Comparison of ENCODE assay signal across 32 mouse cellular contexts in genomic region chr12:56470932-56471500, GRCm38 (mm10).
DNase-seq lines count a peak whose midpoint lies in the region; ATAC-seq and TF ChIP-seq lines count a peak whose summit lies in the region.
"Had no signal": no experiment of that assay in that cellular context is flagged by ENCODE, and none has a peak within 500 bp of the region (broad histone marks: within the 10 kb centered on the region; RNA-seq: fewer than 3 reads in every experiment).

No protein-coding gene starts in this region.

- ATAC-seq in midbrain, embryonic 14.5 days (ENCODE audit: low FRiP score, low TSS enrichment), result no peak
- ATAC-seq in midbrain, embryonic 13.5 days, result no peak
- ATAC-seq in forebrain, embryonic 14.5 days, result peak; percentile 87
- ATAC-seq in forebrain, postnatal 0 days, result peak; percentile 69; the same call in 1 of the 2 replicates
- no peak for ATAC-seq in liver, embryonic 12.5 days
- ATAC-seq: hindbrain, embryonic 16.5 days; intestine, embryonic 15.5 days; Patski had no signal

- H3K4me3 ChIP-seq in midbrain, embryonic 14.5 days (replicated peaks; ENCODE audit: low read depth, low read length), result no peak overlapping the region
- no peak overlapping the region for H3K4me3 ChIP-seq in midbrain, embryonic 13.5 days (replicated peaks)
- H3K4me3 ChIP-seq in forebrain, embryonic 14.5 days (ENCODE audit: low read depth, low read length), result no peak overlapping the region
- no peak overlapping the region for H3K4me3 ChIP-seq in forebrain, postnatal 0 days (ENCODE audit: low read depth, low read length)
- no peak overlapping the region for H3K4me3 ChIP-seq in liver, embryonic 12.5 days
- H3K4me3 ChIP-seq: embryonic facial prominence, embryonic 10.5 days; embryonic facial prominence, embryonic 13.5 days; erythroblast, embryonic 14.5 days; gastrocnemius, adult 2 months; heart, embryonic 12.5 days; heart, embryonic 15.5 days; hindbrain, embryonic 10.5 days; hindbrain, embryonic 13.5 days; intestine, embryonic 15.5 days had no signal

- H3K4me1 ChIP-seq in midbrain, embryonic 14.5 days (ENCODE audit: control insufficient read depth, insufficient read depth, low read length), result no peaks in the 10 kb centered on the region
- H3K4me1 ChIP-seq in midbrain, embryonic 13.5 days (replicated peaks), result peaks cover 3% of the 10 kb centered on the region; the same call in 1 of the 2 replicates
- H3K4me1 ChIP-seq in forebrain, embryonic 14.5 days (ENCODE audit: control insufficient read depth, insufficient read depth, low read length), result no peaks in the 10 kb centered on the region
- H3K4me1 ChIP-seq in forebrain, postnatal 0 days (ENCODE audit: insufficient read depth), result no peaks in the 10 kb centered on the region
- H3K4me1 ChIP-seq in liver, embryonic 12.5 days, result no peaks in the 10 kb centered on the region
- H3K4me1 ChIP-seq: embryonic facial prominence, embryonic 13.5 days; heart, embryonic 12.5 days; heart, embryonic 15.5 days; hindbrain, embryonic 13.5 days; intestine, embryonic 15.5 days had no signal

- H3K27ac ChIP-seq in midbrain, embryonic 14.5 days (replicated peaks; ENCODE audit: low read depth, low read length), result no peak overlapping the region
- no peak overlapping the region for H3K27ac ChIP-seq in midbrain, embryonic 13.5 days
- no peak overlapping the region for H3K27ac ChIP-seq in forebrain, embryonic 14.5 days (ENCODE audit: low read depth, low read length)
- no peak overlapping the region for H3K27ac ChIP-seq in forebrain, postnatal 0 days (ENCODE audit: low read depth, low read length)
- no peak overlapping the region for H3K27ac ChIP-seq in liver, embryonic 12.5 days
- H3K27ac ChIP-seq: embryonic facial prominence, embryonic 10.5 days; embryonic facial prominence, embryonic 13.5 days; gastrocnemius, adult 2 months; heart, embryonic 15.5 days; hindbrain, embryonic 10.5 days; hindbrain, embryonic 13.5 days; intestine, embryonic 15.5 days had no signal

- TF ChIP-seq POLR2A in brain, embryonic 14.5 days (IDR thresholded peaks at IDR 0.05; ENCODE audit: borderline replicate concordance, extremely low read depth, insufficient read depth, insufficient read length, poor library complexity, severe bottlenecking), result no peak

- TF ChIP-seq CTCF in brain, embryonic 14.5 days (IDR thresholded peaks at IDR 0.05; ENCODE audit: borderline replicate concordance, extremely low read depth, insufficient read depth, insufficient read length), result no peak
- no peak for TF ChIP-seq CTCF in forebrain, postnatal 0 days (IDR thresholded peaks at IDR 0.05; ENCODE audit: low read depth)

- no peaks in the 10 kb centered on the region for H3K9me3 ChIP-seq in midbrain, embryonic 14.5 days (ENCODE audit: control insufficient read depth, low read length)
- no peaks in the 10 kb centered on the region for H3K9me3 ChIP-seq in midbrain, embryonic 13.5 days
- no peaks in the 10 kb centered on the region for H3K9me3 ChIP-seq in forebrain, embryonic 14.5 days (replicated peaks; ENCODE audit: control insufficient read depth, low read length)
- H3K9me3 ChIP-seq in forebrain, postnatal 0 days (ENCODE audit: low read length), result no peaks in the 10 kb centered on the region
- H3K9me3 ChIP-seq in liver, embryonic 12.5 days (replicated peaks), result no peaks in the 10 kb centered on the region
- H3K9me3 ChIP-seq: embryonic facial prominence, embryonic 10.5 days; embryonic facial prominence, embryonic 13.5 days; G1E; heart, embryonic 12.5 days; heart, embryonic 15.5 days; hindbrain, embryonic 10.5 days; hindbrain, embryonic 13.5 days; intestine, embryonic 15.5 days had no signal

- no peaks in the 10 kb centered on the region for H3K36me3 ChIP-seq in midbrain, embryonic 14.5 days (ENCODE audit: control insufficient read depth, insufficient read depth, low read length)
- no peaks in the 10 kb centered on the region for H3K36me3 ChIP-seq in midbrain, embryonic 13.5 days
- H3K36me3 ChIP-seq in forebrain, embryonic 14.5 days (ENCODE audit: control insufficient read depth, insufficient read depth, low read length), result no peaks in the 10 kb centered on the region
- H3K36me3 ChIP-seq in forebrain, postnatal 0 days (ENCODE audit: insufficient read depth), result no peaks in the 10 kb centered on the region
- no peaks in the 10 kb centered on the region for H3K36me3 ChIP-seq in liver, embryonic 12.5 days
- H3K36me3 ChIP-seq: embryonic facial prominence, embryonic 10.5 days; embryonic facial prominence, embryonic 13.5 days; G1E; heart, embryonic 12.5 days; heart, embryonic 15.5 days; hindbrain, embryonic 10.5 days; hindbrain, embryonic 13.5 days; intestine, embryonic 15.5 days had no signal

- 63% methylated on average over 10 of the region's 10 CpGs for WGBS in midbrain, embryonic 14.5 days
- WGBS in midbrain, embryonic 13.5 days, result 54% methylated on average over 10 of the region's 10 CpGs
- WGBS in forebrain, embryonic 14.5 days, result 34% methylated on average over 10 of the region's 10 CpGs
- WGBS in forebrain, postnatal 0 days, result 27% methylated on average over 10 of the region's 10 CpGs
- 69% methylated on average over 10 of the region's 10 CpGs for WGBS in liver, embryonic 12.5 days (ENCODE audit: insufficient replicate concordance)

- peak; percentile 14 for DNase-seq in midbrain, embryonic 14.5 days
- DNase-seq in brain, embryonic 14.5 days (ENCODE audit: low read depth), result peak; percentile 87
- DNase-seq in forebrain, embryonic 14.5 days (ENCODE audit: low spot score), result peak; percentile 80
- DNase-seq in forebrain, postnatal 0 days, result peak; percentile 37
- DNase-seq in urinary bladder, adult 2 months (ENCODE audit: low spot score), result no peak
- DNase-seq: adrenal gland, postnatal 10 days; adrenal gland, postnatal 36 days; B cell, adult 2 months; cerebellum, adult 11-12 months; cerebellum, adult 8-10 months; cerebellum, postnatal 10 days; cerebellum, postnatal 36 days; embryo, embryonic 11 days; gastrocnemius, adult 2 months; gastrocnemius, postnatal 14 days; heart, adult 18-20 months; heart, postnatal 10 days; heart, postnatal 36 days had no signal

- no peak overlapping the region for H3K4me2 ChIP-seq in midbrain, embryonic 14.5 days (ENCODE audit: low read length)
- no peak overlapping the region for H3K4me2 ChIP-seq in midbrain, embryonic 13.5 days (replicated peaks)
- no peak overlapping the region for H3K4me2 ChIP-seq in forebrain, embryonic 14.5 days (ENCODE audit: low read length)
- H3K4me2 ChIP-seq in forebrain, postnatal 0 days (ENCODE audit: low read depth), result no peak overlapping the region
- H3K4me2 ChIP-seq in liver, embryonic 12.5 days, result no peak overlapping the region
- H3K4me2 ChIP-seq: embryonic facial prominence, embryonic 13.5 days; heart, embryonic 12.5 days; heart, embryonic 15.5 days; hindbrain, embryonic 13.5 days; intestine, embryonic 15.5 days had no signal

- no peak overlapping the region for H3K9ac ChIP-seq in midbrain, embryonic 14.5 days (replicated peaks; ENCODE audit: low read length)
- no peak overlapping the region for H3K9ac ChIP-seq in midbrain, embryonic 13.5 days (replicated peaks)
- H3K9ac ChIP-seq in forebrain, embryonic 14.5 days (ENCODE audit: low read length), result no peak overlapping the region
- no peak overlapping the region for H3K9ac ChIP-seq in forebrain, postnatal 0 days
- H3K9ac ChIP-seq in liver, embryonic 12.5 days, result no peak overlapping the region
- H3K9ac ChIP-seq: embryonic facial prominence, embryonic 13.5 days; heart, embryonic 12.5 days; heart, embryonic 15.5 days; hindbrain, embryonic 13.5 days; intestine, embryonic 15.5 days had no signal

- H3K27me3 ChIP-seq in midbrain, embryonic 14.5 days (ENCODE audit: control insufficient read depth, insufficient read depth, low read length), result peaks cover 28% of the 10 kb centered on the region
- peaks cover 81% of the 10 kb centered on the region for H3K27me3 ChIP-seq in midbrain, embryonic 13.5 days
- peaks cover 86% of the 10 kb centered on the region for H3K27me3 ChIP-seq in forebrain, embryonic 14.5 days (replicated peaks; ENCODE audit: control insufficient read depth, insufficient read depth, low read length)
- H3K27me3 ChIP-seq in forebrain, postnatal 0 days (ENCODE audit: insufficient read depth, low read length), result peaks cover 80% of the 10 kb centered on the region
- no peaks in the 10 kb centered on the region for H3K27me3 ChIP-seq in liver, embryonic 12.5 days (replicated peaks)
- H3K27me3 ChIP-seq: CH12.LX; embryonic facial prominence, embryonic 13.5 days; heart, embryonic 12.5 days; heart, embryonic 15.5 days; intestine, embryonic 15.5 days had no signal

Comparison
In these comparisons a context has a peak if more than half of its experiments do, and no peak if none do; other contexts are left out.
1. ATAC-seq: peak in forebrain, embryonic 14.5 days (single experiment) and forebrain, postnatal 0 days (single experiment); none in midbrain, embryonic 14.5 days (single experiment), midbrain, embryonic 13.5 days (single experiment) and liver, embryonic 12.5 days (single experiment).